Mouse (Mus musculus): Measurements from ENCODE around the gene Efnb1.
"Not testable (repeated sequence)": the region's sequence is repeated elsewhere in the genome, so short reads cannot be mapped to it uniquely, and the experiment has no call there.

Efnb1 gene

GRCm38 (mm10) chrX:99135523-99136258 is at the start of gene Efnb1:
TSS of gene Efnb1 (plus strand) at chrX:99136130.
- DNase-seq, result peak; percentile 79 to 86

GRCm38 (mm10) chrX:99092704-99093103 is 43.2 kb upstream of the Efnb1 start:
- no peak for DNase-seq

DNA sequence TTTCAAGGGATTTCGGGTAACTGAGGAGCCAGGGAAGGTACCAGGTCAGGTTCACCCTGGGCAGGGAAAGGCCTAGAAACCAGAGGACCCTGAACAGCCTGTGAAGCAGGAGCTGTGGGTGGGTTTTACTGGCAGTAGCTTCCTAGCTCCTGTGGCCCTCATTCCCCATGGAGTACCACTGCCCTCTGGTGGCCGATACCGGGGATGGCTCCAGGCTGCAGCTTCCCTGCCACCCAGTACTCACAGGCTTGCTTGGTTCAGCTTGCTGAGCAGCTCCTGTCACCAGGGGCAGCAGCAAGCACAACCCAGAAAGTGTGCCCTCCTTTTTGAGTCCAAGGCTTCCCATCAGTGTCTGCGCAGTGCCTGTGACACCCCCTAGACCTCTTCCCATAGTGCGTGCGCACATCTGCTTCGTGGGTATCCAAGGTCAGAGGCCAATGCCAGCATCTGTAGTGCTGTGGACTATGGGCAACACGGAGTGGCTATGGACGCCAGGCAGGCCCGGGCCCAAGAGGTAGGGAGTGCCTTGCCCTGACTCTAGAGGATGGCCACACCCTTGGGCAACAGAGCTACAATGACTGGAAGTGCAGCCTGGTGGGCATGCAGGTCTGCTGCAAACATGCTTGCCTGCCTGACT is 24.7 kb upstream of the Efnb1 start:
- not testable (repeated sequence) for DNase-seq

DNA sequence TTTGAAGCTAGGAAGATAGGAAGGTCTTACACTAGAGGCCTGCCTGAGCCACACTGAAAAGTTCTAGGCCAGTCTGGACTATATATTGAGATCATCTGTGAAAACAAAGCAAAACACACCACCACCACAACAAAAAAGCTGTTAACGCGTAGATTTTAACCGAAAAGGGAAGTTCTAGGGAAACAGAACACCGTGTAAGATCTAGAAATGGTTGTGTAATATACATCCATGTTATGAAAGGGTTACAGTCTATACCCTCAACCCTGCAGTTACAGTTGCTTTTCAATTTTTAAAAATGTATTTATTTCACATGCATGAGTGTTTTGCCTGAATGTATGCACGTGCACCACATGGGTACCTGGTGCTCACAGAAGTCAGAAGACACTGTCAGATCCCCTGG is 16.4 kb upstream of the Efnb1 start:
- DNase-seq, result no peak

- DNase-seq, result peak; percentile 71 to 78
Observed at GRCm38 (mm10) chrX:99130059-99130458, 5.9 kb upstream of the Efnb1 start.

DNA sequence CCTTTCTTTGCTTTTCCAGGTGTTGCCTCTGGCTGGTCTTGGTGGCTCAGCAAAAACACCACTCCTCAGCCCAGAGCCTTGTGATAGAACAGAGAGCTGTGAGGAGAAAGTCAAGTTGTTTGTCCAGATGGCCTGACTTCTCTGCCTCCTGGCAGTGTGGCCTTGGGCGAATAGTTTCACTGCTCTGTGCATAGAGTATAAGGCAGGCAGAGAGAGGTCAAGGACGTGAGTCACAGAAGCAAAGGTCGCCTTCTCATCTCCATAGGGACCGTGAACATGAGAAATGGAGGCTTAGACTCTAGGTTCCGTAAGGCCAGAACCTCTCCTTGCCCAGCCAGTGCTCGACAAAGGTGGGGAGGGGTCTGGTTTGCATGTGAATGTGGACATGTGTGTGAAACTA is 3.4 kb upstream of the Efnb1 start:
- no peak for DNase-seq

- peak; percentile 83 to 88 for DNase-seq
Observed at GRCm38 (mm10) chrX:99134891-99135290, 1.0 kb upstream of the Efnb1 start.

DNA sequence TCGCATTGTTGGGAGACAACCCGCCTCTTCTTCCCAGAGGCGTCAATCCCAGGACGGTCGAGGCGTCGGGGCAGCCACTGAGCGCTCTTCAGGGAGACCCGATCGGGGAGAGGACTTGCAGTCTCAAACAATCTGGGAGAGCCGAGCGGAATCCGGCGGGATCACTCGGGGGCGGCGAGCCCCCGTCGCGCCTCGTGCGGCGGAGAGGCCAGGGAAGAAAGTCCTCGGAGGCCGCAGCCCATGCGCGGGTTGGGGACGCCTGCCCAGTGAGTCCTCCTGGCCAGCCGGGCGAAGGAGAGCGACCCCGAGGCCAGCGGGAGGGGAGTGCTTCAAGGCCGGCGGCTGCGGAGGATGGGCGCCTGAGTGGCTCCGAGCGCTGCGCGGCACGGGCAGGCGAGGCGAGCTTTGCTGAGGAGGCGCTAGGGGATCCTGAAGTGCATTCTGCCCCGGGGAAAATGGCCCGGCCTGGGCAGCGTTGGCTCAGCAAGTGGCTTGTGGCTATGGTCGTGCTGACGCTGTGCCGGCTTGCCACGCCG is 569 bp downstream of the Efnb1 start:
- peak; percentile 40 to 45 for DNase-seq

DNA sequence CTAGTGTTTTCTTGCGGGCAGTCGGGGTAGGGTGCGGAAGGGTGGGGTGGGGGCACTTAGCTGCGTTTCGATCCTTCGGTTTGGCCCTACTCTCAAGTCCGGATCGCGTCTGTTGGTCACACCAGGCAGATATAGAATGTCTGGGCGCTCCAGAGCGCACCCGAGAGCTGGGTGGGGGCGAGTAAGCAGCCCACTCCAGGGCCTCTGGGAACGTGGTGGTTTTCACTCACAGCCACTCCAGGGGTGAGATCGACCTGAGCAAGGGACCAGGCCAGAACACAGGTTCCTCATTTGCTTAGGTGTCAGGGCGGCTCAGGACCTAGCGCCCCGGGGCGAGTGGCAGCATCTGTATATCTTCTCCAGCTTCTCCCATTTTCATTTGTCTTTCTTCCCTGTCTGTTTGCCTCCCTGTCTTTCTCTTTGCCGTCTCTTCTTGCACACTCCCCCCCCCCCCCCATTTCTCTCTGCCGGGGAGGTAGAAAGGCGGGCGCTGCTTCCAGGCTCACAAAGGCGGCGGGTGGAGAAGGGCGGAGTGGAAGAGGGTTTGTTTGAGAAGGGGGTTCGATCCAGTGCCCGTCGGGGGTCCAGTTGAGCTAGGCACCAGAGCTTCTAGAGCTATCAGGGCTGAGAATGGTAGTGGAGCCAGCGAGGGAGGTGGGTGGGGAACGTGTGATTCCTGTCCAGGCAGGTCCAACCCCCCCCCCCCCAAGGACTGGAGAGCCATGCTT is 1.4 kb downstream of the Efnb1 start:
- DNase-seq, result peak in 1 of 2 experiments; percentile 17

GRCm38 (mm10) chrX:99137928-99138740 is 2.2 kb downstream of the Efnb1 start:
- DNase-seq, result no peak

GRCm38 (mm10) chrX:99141079-99141478 is 5.1 kb downstream of the Efnb1 start:
- no peak for DNase-seq

DNA sequence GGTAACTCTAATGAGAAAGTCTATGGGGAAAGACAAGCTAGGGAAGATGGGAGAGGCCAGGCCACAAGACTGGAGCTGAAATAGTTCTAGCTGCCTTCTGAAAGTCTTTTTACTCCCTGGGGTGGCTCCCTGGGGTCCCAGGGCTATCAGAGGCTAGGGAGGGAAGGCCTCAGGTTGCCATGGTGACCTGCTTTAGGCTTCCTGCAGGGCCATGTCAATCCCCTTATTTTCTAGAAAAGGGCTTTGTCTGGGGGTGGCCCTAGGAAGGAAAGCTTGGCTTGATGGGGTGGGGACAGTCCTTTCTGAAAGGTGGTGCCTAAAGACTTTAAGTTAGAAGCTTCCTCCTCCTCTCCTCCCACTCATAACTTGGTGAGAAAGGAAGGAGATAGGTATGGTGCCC is 6.0 kb downstream of the Efnb1 start:
- no peak for DNase-seq

DNA sequence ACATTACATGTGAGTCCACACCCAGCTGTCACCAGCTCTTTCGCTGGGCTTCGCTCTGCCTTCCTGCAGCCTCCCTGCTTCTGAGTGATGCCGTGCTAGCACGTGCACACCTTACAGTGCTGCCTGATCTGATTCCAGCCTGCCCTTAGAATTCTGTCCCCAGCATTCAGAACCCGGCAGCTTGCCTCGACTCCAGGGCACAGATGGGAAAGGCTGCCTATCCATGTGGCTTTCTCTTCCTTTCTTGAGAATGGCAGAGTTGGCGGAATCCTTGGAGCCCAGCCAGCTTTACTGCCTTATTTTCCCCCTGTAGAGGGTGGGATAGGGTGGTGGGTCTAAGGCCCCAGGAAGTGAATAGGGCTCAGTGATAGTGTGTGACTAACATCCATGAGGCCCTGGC is 9.6 kb downstream of the Efnb1 start:
- no peak for DNase-seq

- peak; percentile 15 to 35 for DNase-seq
Observed at GRCm38 (mm10) chrX:99148061-99148905, 12.4 kb downstream of the Efnb1 start.

- DNase-seq, result no peak
Observed at GRCm38 (mm10) chrX:99149047-99149446, 13.1 kb downstream of the Efnb1 start.

GRCm38 (mm10) chrX:99149900-99150299 is 14.0 kb downstream of the Efnb1 start:
- DNase-seq, result no peak

DNA sequence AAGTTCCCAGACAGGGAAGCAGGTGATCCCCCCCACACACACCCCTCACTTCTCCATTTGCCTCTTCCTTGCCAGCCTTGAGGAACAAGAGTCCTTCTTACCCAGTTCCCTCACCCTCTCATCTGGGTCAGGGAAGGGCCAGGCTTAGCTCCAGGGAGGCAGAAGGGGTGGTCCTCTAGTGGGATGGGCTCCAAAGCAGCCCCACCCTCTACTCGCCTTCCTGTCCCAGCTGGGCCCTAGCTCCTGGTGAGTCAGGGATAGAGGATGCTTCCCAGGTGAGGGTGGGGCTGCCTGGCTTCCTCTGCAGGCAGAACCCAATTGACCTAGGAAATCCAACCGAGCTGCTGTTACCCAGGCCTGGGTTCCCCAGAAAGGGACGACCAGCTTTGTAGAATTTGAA is 14.8 kb downstream of the Efnb1 start:
- no peak for DNase-seq

DNA sequence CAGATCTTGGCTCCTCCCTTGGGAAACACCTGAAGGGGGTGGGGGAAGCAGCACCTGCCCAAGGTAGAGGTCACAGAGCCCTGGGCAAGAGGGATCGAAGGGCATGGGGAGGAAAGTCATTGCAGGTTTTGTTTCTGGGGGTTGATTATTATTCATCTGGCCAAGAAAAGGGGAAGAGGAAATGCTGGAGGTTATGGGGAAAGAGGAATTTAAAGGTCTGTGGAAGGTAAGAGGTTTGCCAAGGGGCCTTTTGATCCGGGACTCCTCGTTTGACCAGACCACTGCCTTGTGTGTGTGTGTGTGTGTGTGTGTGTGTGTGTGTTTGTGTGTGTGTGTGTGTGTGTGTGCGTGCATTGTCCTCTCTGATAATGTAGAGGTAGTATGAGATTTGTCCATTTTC is 15.5 kb downstream of the Efnb1 start:
- DNase-seq, result no peak

DNA sequence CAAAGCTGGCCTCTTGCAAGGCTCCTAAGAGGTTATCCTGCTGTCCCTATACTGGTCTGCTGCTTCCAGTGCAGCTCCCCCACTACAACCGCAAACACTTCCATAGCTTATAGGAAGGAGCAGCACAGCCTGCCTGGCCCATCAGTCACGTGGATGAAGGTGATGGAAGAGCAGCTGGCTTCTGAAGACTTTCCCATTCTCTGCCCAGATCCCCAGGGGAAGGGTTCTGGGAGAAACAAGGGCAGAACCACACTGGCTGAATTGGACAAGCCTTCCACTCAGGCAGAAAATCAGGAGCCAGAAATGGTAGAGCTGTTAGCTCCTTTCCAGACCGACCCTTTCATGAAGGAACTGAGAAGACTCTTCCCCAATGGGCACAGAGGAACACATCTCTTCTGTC is 16.2 kb downstream of the Efnb1 start:
- no peak for DNase-seq

- no peak for DNase-seq
Observed at GRCm38 (mm10) chrX:99152566-99153265, 16.8 kb downstream of the Efnb1 start.

DNA sequence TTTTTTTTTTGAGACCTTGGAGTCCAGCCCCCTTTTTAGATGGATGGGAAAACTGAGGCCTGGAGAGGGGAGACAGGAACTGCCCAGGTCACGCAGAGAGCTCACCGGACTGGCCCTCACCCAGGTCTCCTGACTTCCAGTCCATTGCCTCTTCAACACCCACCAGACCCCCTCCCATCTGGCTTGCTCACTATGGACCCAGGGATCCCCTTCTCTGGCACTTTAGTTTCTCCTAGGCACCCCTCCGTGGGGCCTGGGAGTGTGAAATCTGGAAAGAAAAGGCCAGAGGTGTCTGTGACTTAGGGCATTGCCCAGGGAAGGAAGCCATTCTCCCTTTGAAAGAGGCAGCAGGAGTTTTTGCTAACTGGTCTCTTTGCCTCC is 17.3 kb downstream of the Efnb1 start:
- no peak for DNase-seq
